Mouse (Mus musculus) heart, postnatal 0 days (tissue): ENCODE measurements around the gene Nxnl1.

ENCODE experiments used
- CTCF ChIP-seq: IDR thresholded peaks from 2 replicates; pipeline ENCODE4 v1.5.1; 2016; ENCODE audit warnings: antibody characterized with exemption, control low read depth, low read depth
- EP300 ChIP-seq: IDR thresholded peaks from 2 replicates; pipeline ENCODE4 v1.6.1; 2016; ENCODE audit warnings: antibody characterized with exemption, low read depth

- TF ChIP-seq CTCF (no peak), EP300 (no peak)
Measured at GRCm38 (mm10) chr8:71527162-71527870, 39.1 kb downstream of the Nxnl1 start.
